ENCODE assay signal across 8 mouse cellular contexts in the genomic region with DNA sequence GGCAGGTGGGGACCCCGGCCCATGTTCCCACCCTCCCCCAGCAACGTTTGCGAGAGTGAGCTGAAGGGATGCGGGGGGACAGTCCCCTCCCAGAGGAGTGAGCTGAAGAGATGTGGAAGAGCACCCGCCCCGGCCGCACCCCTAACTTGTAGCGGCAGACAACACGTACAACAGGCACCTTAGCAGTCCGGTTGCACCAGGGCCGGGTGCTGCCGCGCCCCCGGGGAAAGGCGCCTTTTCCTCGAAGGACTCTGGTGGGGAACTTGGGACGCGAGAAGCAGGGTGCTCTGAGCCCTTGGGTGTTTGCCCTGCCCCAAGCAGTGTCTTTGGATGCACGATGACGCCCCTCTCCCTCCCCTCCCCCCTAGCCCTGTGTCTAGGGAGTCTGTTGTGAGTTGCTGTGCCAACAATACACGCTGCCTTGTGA. TPM values are rescaled to one million over a fixed set of nuclear protein-coding genes. Genes with fewer than 3 reads are reported as not detected.
DNase-seq lines count a peak whose midpoint lies in the region; ATAC-seq and TF ChIP-seq lines count a peak whose summit lies in the region.

No protein-coding gene starts in this region.

- peak in 1 of 2 experiments; percentile 18 for DNase-seq in cerebellum, adult 2 months
- no peak for DNase-seq in cerebellum, adult 8-10 months
- DNase-seq in thymus, postnatal 4 days, result peak; percentile 38
- DNase-seq in thymus, adult 18-20 months, result no peak
- peak; percentile 8 for DNase-seq in liver, embryonic 13.5 days
- DNase-seq in midbrain, postnatal 0 days (ENCODE audit: low spot score), result peak; percentile 24
- DNase-seq in frontal cortex, postnatal 25 days (ENCODE audit: low spot score in 2 of 2), result no peak

- no peak overlapping the region for H3K27ac ChIP-seq in cerebellum, adult 2 months (ENCODE audit: insufficient read depth, low read length)
- H3K27ac ChIP-seq in liver, embryonic 13.5 days, result peak overlapping the region; percentile 87
- peak overlapping the region; percentile 97 for H3K27ac ChIP-seq in midbrain, postnatal 0 days (ENCODE audit: low read depth, low read length)

- peak overlapping the region; percentile 75 for H3K4me2 ChIP-seq in liver, embryonic 13.5 days
- peak overlapping the region; percentile 94 for H3K4me2 ChIP-seq in midbrain, postnatal 0 days (ENCODE audit: low read depth, low read length, poor library complexity, severe bottlenecking)

- H3K4me3 ChIP-seq in cerebellum, adult 2 months (replicated peaks; ENCODE audit: insufficient read depth, low read depth, low read length), result peak overlapping the region; percentile 69
- H3K4me3 ChIP-seq in liver, embryonic 13.5 days (replicated peaks), result peak overlapping the region; percentile 61
- peak overlapping the region; percentile 83 for H3K4me3 ChIP-seq in midbrain, postnatal 0 days (ENCODE audit: low read depth, low read length)

- H3K27me3 ChIP-seq in cerebellum, adult 2 months (ENCODE audit: control insufficient read depth, insufficient read depth, low read length), result no peaks in the 10 kb centered on the region
- H3K27me3 ChIP-seq in liver, embryonic 13.5 days, result peaks cover 33% of the 10 kb centered on the region
- H3K27me3 ChIP-seq in midbrain, postnatal 0 days (ENCODE audit: insufficient read depth, low read length), result no peaks in the 10 kb centered on the region

- peak overlapping the region; percentile 74 for H3K9ac ChIP-seq in liver, embryonic 13.5 days
- peak overlapping the region; percentile 91 for H3K9ac ChIP-seq in midbrain, postnatal 0 days (replicated peaks; ENCODE audit: low read length, poor library complexity, severe bottlenecking)

- ATAC-seq in hematopoietic stem cell, adult 5-6 weeks (replicated peaks in 1 of 2; ENCODE audit: insufficient read depth in 1 of 2, low FRiP score in 2 of 2, low TSS enrichment in 1 of 2, low read depth in 1 of 2, poor library complexity in 2 of 2, severe bottlenecking in 2 of 2), result peak; percentile 15 to 26; a peak in 3 of 4 replicates
- ATAC-seq in liver, embryonic 13.5 days (ENCODE audit: low read depth), result peak; percentile 49; the same call in 1 of the 2 replicates
- ATAC-seq in midbrain, postnatal 0 days (ENCODE audit: low FRiP score), result peak; percentile 47

- H3K4me1 ChIP-seq in cerebellum, adult 2 months (ENCODE audit: control insufficient read depth, insufficient read depth, low read length), result peaks cover 4% of the 10 kb centered on the region; the same call in 1 of the 2 replicates
- H3K4me1 ChIP-seq in liver, embryonic 13.5 days (replicated peaks), result peaks cover 38% of the 10 kb centered on the region
- 0 out of 2 replicates have a peak, but pooled peaks cover 8% of the 10 kb centered on the region for H3K4me1 ChIP-seq in midbrain, postnatal 0 days (ENCODE audit: insufficient read depth, low read length)

- H3K9me3 ChIP-seq in liver, embryonic 13.5 days (replicated peaks), result no peaks in the 10 kb centered on the region
- H3K9me3 ChIP-seq in midbrain, postnatal 0 days (ENCODE audit: low read length), result no peaks in the 10 kb centered on the region

- 0 out of 2 replicates have a peak, but pooled peaks cover 5% of the 10 kb centered on the region for H3K36me3 ChIP-seq in liver, embryonic 13.5 days
- H3K36me3 ChIP-seq in midbrain, postnatal 0 days (ENCODE audit: insufficient read depth, low read length), result no peaks in the 10 kb centered on the region

- WGBS in cerebellum, adult 2 months, result under 1% methylated on average over 21 of the region's 21 CpGs
- under 1% methylated on average over 21 of the region's 21 CpGs for WGBS in liver, embryonic 13.5 days (ENCODE audit: insufficient replicate concordance)
- WGBS in midbrain, postnatal 0 days, result under 1% methylated on average over 21 of the region's 21 CpGs

- no peak for TF ChIP-seq POLR2A in cerebellum, adult 2 months (IDR thresholded peaks at IDR 0.05; ENCODE audit: borderline replicate concordance, insufficient read depth, low read length)

- TF ChIP-seq CTCF in cerebellum, adult 2 months (IDR thresholded peaks at IDR 0.05; ENCODE audit: borderline replicate concordance, insufficient read depth, low read depth, low read length), result no peak
- no peak for TF ChIP-seq CTCF in midbrain, postnatal 0 days (IDR thresholded peaks at IDR 0.05)

RNA-seq across cellular contexts. Expression of a gene that starts 0.6 kb away (rescaled TPM):
- polyA plus RNA-seq in cerebellum, adult 2 months (2012; rRNA removed), result 0.92 and 1.0 TPM in 2 replicates
- 2.4 and 2.9 TPM in 2 replicates for total RNA-seq in hematopoietic stem cell, adult 5-6 weeks (2017)
- polyA plus RNA-seq in liver, embryonic 13.5 days (2015; fragmentation: Nextera tagmentation; extraction: Ambion mirVana), result 0.39 TPM in 2 replicates
- total RNA-seq in midbrain, postnatal 0 days (2014; rRNA removed), result 0.93 and 1.3 TPM in 2 replicates
- polyA plus RNA-seq in midbrain, postnatal 0 days (2015; fragmentation: Nextera tagmentation; extraction: Ambion mirVana), result 1.3 and 1.5 TPM in 2 replicates

Comparison
In these comparisons a context has a peak if more than half of its experiments do, and no peak if none do; other contexts are left out.
1. DNase-seq: peak in thymus, postnatal 4 days (single experiment), liver, embryonic 13.5 days (single experiment) and midbrain, postnatal 0 days (single experiment); none in cerebellum, adult 8-10 months (single experiment), thymus, adult 18-20 months (0 of 2) and frontal cortex, postnatal 25 days (0 of 2).
2. Peak in every context shown above with its lines, with median percentiles within 50 percentile points of each other: H3K4me3 ChIP-seq and ATAC-seq.